11 mouse cellular contexts compared by ENCODE assay signal in genomic region chr10:83130611-83131010, GRCm38 (mm10).
DNase-seq lines count a peak whose midpoint lies in the region; ATAC-seq lines count a peak whose summit lies in the region.
"Had no signal": no experiment of that assay in that cellular context is flagged by ENCODE, and none has a peak within 500 bp of the region (broad histone marks: within the 10 kb centered on the region; RNA-seq: fewer than 3 reads in every experiment).

No protein-coding gene starts in this region.

- no peak for DNase-seq in kidney, postnatal 25 days
- DNase-seq in brain, adult 2 months (ENCODE audit: low read depth, low spot score), result peak; percentile 40
- DNase-seq in embryo, embryonic 10.5 days (ENCODE audit: low spot score), result no peak
- DNase-seq in gastrocnemius, postnatal 25 days, result no peak
- DNase-seq: cerebellum, postnatal 14 days; gastrocnemius, postnatal 36 days had no signal

- H3K27me3 ChIP-seq in kidney, embryonic 15.5 days, result no peaks in the 10 kb centered on the region
- H3K27me3 ChIP-seq in forebrain, embryonic 15.5 days, result no peaks in the 10 kb centered on the region
- peaks cover 9% of the 10 kb centered on the region; the same call in 1 of the 2 replicates for H3K27me3 ChIP-seq in limb, embryonic 12.5 days

- peaks cover 63% of the 10 kb centered on the region for H3K4me1 ChIP-seq in kidney, embryonic 15.5 days
- peaks cover 46% of the 10 kb centered on the region for H3K4me1 ChIP-seq in forebrain, embryonic 15.5 days
- peaks cover 80% of the 10 kb centered on the region for H3K4me1 ChIP-seq in limb, embryonic 12.5 days (replicated peaks)

- no peaks in the 10 kb centered on the region for H3K9me3 ChIP-seq in kidney, embryonic 15.5 days (replicated peaks)
- H3K9me3 ChIP-seq in forebrain, embryonic 15.5 days, result no peaks in the 10 kb centered on the region
- no peaks in the 10 kb centered on the region for H3K9me3 ChIP-seq in limb, embryonic 12.5 days

- peak overlapping the region; percentile 64 for H3K27ac ChIP-seq in kidney, embryonic 15.5 days
- no peak overlapping the region for H3K27ac ChIP-seq in forebrain, embryonic 15.5 days (replicated peaks)
- H3K27ac ChIP-seq in limb, embryonic 12.5 days, result peak overlapping the region; percentile 92

- WGBS in kidney, embryonic 15.5 days, result 31% methylated on average over 8 of the region's 8 CpGs
- 21% methylated on average over 8 of the region's 8 CpGs for WGBS in forebrain, embryonic 15.5 days
- WGBS in limb, embryonic 12.5 days, result 52% methylated on average over 8 of the region's 8 CpGs

- 0 out of 2 replicates have a peak overlapping the region, but pooled peaks have one; percentile 4 for H3K4me2 ChIP-seq in kidney, embryonic 15.5 days
- no peak overlapping the region for H3K4me2 ChIP-seq in forebrain, embryonic 15.5 days (replicated peaks)
- peak overlapping the region; percentile 20; the same call in 1 of the 2 replicates for H3K4me2 ChIP-seq in limb, embryonic 12.5 days
- H3K4me2 ChIP-seq: liver, embryonic 11.5 days had no signal

- no peak overlapping the region for H3K9ac ChIP-seq in kidney, embryonic 15.5 days
- H3K9ac ChIP-seq in forebrain, embryonic 15.5 days (replicated peaks), result no peak overlapping the region
- H3K9ac ChIP-seq in limb, embryonic 12.5 days (replicated peaks), result 0 out of 2 replicates have a peak overlapping the region, but pooled peaks have one; percentile 23

- H3K36me3 ChIP-seq in kidney, embryonic 15.5 days, result no peaks in the 10 kb centered on the region
- H3K36me3 ChIP-seq in forebrain, embryonic 15.5 days, result no peaks in the 10 kb centered on the region
- no peaks in the 10 kb centered on the region for H3K36me3 ChIP-seq in limb, embryonic 12.5 days

- ATAC-seq in kidney, embryonic 15.5 days (replicated peaks; ENCODE audit: low FRiP score), result peak; percentile 52
- ATAC-seq in forebrain, embryonic 15.5 days (replicated peaks), result peak; percentile 39
- ATAC-seq in limb, embryonic 12.5 days (ENCODE audit: insufficient number of reproducible peaks, insufficient read depth, low FRiP score, low TSS enrichment, low read depth), result peak; percentile 70
- no peak for ATAC-seq in erythroid progenitor cell, adult 5-6 weeks (replicated peaks; ENCODE audit: low FRiP score, poor library complexity, severe bottlenecking)

- no peak overlapping the region for H3K4me3 ChIP-seq in kidney, embryonic 15.5 days (replicated peaks)
- no peak overlapping the region for H3K4me3 ChIP-seq in forebrain, embryonic 15.5 days
- no peak overlapping the region for H3K4me3 ChIP-seq in limb, embryonic 12.5 days (replicated peaks)
